10 mouse cellular contexts compared by ENCODE assay signal in genomic region chr4:155190275-155190674, GRCm38 (mm10). TPM values are rescaled to one million over a fixed set of nuclear protein-coding genes. Genes with fewer than 3 reads are reported as not detected.
DNase-seq lines count a peak whose midpoint lies in the region; ATAC-seq and TF ChIP-seq lines count a peak whose summit lies in the region.
"Had no signal": no experiment of that assay in that cellular context is flagged by ENCODE, and none has a peak within 500 bp of the region (broad histone marks: within the 10 kb centered on the region; RNA-seq: fewer than 3 reads in every experiment).

No protein-coding gene starts in this region.

- H3K27ac ChIP-seq in kidney, adult 2 months (ENCODE audit: insufficient read depth, low read depth, low read length), result peak overlapping the region; percentile 4; the same call in 1 of the 2 replicates
- 0 out of 2 replicates have a peak overlapping the region, but pooled peaks have one; percentile 41 for H3K27ac ChIP-seq in limb, embryonic 14.5 days (replicated peaks; ENCODE audit: low read depth, low read length)
- H3K27ac ChIP-seq: liver, embryonic 15.5 days had no signal

- H3K36me3 ChIP-seq in kidney, adult 2 months (ENCODE audit: control insufficient read depth, insufficient read depth, low read length), result no peaks in the 10 kb centered on the region
- H3K36me3 ChIP-seq in limb, embryonic 14.5 days (ENCODE audit: control insufficient read depth, insufficient read depth, low read length), result peaks cover 7% of the 10 kb centered on the region; the same call in 1 of the 2 replicates

- H3K9ac ChIP-seq in limb, embryonic 14.5 days (ENCODE audit: low read depth, low read length, severe bottlenecking), result no peak overlapping the region
- H3K9ac ChIP-seq: liver, embryonic 15.5 days had no signal

- no peaks in the 10 kb centered on the region for H3K9me3 ChIP-seq in limb, embryonic 14.5 days (ENCODE audit: control insufficient read depth, low read length)
- H3K9me3 ChIP-seq: liver, embryonic 15.5 days had no signal

- H3K4me2 ChIP-seq in limb, embryonic 14.5 days (replicated peaks; ENCODE audit: low read depth, low read length, severe bottlenecking), result no peak overlapping the region
- H3K4me2 ChIP-seq: liver, embryonic 15.5 days had no signal

- no peak for TF ChIP-seq CTCF in kidney, adult 2 months (conservative IDR thresholded peaks at IDR 0.05; ENCODE audit: insufficient read depth, insufficient read length, low read depth, low read length)
- TF ChIP-seq CTCF in brain, embryonic 14.5 days (IDR thresholded peaks at IDR 0.05; ENCODE audit: borderline replicate concordance, extremely low read depth, insufficient read depth, insufficient read length), result no peak

- no peak for TF ChIP-seq POLR2A in kidney, adult 2 months (IDR thresholded peaks at IDR 0.05; ENCODE audit: low read depth, low read length)
- TF ChIP-seq POLR2A in brain, embryonic 14.5 days (IDR thresholded peaks at IDR 0.05; ENCODE audit: borderline replicate concordance, extremely low read depth, insufficient read depth, insufficient read length, poor library complexity, severe bottlenecking), result no peak
- no peak for TF ChIP-seq POLR2A in limb, embryonic 14.5 days (IDR thresholded peaks at IDR 0.05; ENCODE audit: borderline replicate concordance, extremely low read depth, insufficient read depth, insufficient read length)

- H3K4me3 ChIP-seq in kidney, adult 2 months (ENCODE audit: insufficient read depth, low read depth, low read length), result no peak overlapping the region
- no peak overlapping the region for H3K4me3 ChIP-seq in limb, embryonic 14.5 days (replicated peaks; ENCODE audit: low read length)
- H3K4me3 ChIP-seq: liver, embryonic 15.5 days had no signal

- DNase-seq in embryo, embryonic 10 days (ENCODE audit: low spot score), result peak; percentile 43
- DNase-seq in embryo, embryonic 9.5 days (ENCODE audit: extremely low spot score), result no peak
- DNase-seq in kidney, adult 2 months, result no peak
- DNase-seq in kidney, postnatal 4 days, result no peak
- peak; percentile 50 for DNase-seq in brain, embryonic 14.5 days (ENCODE audit: low read depth)
- no peak for DNase-seq in limb, embryonic 14.5 days (ENCODE audit: low spot score)
- DNase-seq in gastrocnemius, postnatal 4 days (ENCODE audit: low spot score in 2 of 2), result no peak
- no peak for DNase-seq in right cerebral cortex, postnatal 25 days
- DNase-seq: cerebellum, adult 11-12 months had no signal

- ATAC-seq in limb, embryonic 14.5 days (ENCODE audit: low FRiP score, low read depth), result no peak

- H3K4me1 ChIP-seq in kidney, adult 2 months (ENCODE audit: control insufficient read depth, insufficient read depth, low read length), result peaks cover 82% of the 10 kb centered on the region
- H3K4me1 ChIP-seq in limb, embryonic 14.5 days (ENCODE audit: control insufficient read depth, insufficient read depth, low read length), result peaks cover 77% of the 10 kb centered on the region

- 57% methylated on average over 7 of the region's 7 CpGs for WGBS in kidney, adult 2 months
- 23% methylated on average over 7 of the region's 7 CpGs for WGBS in limb, embryonic 14.5 days

- no peaks in the 10 kb centered on the region for H3K27me3 ChIP-seq in kidney, adult 2 months (replicated peaks; ENCODE audit: control insufficient read depth, insufficient read depth, low read length)
- no peaks in the 10 kb centered on the region for H3K27me3 ChIP-seq in limb, embryonic 14.5 days (ENCODE audit: control insufficient read depth, insufficient read depth, low read length)
- H3K27me3 ChIP-seq: liver, embryonic 15.5 days had no signal

RNA-seq across cellular contexts. Expression of gene Ski, which starts 32.1 kb away (rescaled TPM):
- 40.4 and 43.9 TPM in 2 replicates for polyA plus RNA-seq in kidney, adult 2 months (2012; rRNA removed)
- polyA plus RNA-seq in brain, embryonic 14.5 days (2012; rRNA removed), result 38.6 and 55.2 TPM in 2 replicates
- polyA plus RNA-seq in limb, embryonic 14.5 days (2012; rRNA removed), result 88.7 and 109 TPM in 2 replicates
- polyA plus RNA-seq in limb, embryonic 14.5 days (2014; fragmentation: Nextera tagmentation; extraction: Ambion mirVana), result 44.0 and 47.5 TPM in 2 replicates
- 100 to 1,000 TPM; 133 to 138 TPM for total RNA-seq in gastrocnemius, postnatal 4 days (2021)

RNA-seq across cellular contexts. Expression of gene Faap20, which starts 59.3 kb away (rescaled TPM):
- polyA plus RNA-seq in kidney, adult 2 months (2012; rRNA removed), result 68.9 and 75.5 TPM in 2 replicates
- 71.9 and 96.0 TPM in 2 replicates for polyA plus RNA-seq in brain, embryonic 14.5 days (2012; rRNA removed)
- 64.6 and 85.1 TPM in 2 replicates for polyA plus RNA-seq in limb, embryonic 14.5 days (2012; rRNA removed)
- polyA plus RNA-seq in limb, embryonic 14.5 days (2014; fragmentation: Nextera tagmentation; extraction: Ambion mirVana), result 72.5 and 84.8 TPM in 2 replicates
- 10 to 100 TPM; 41.0 to 44.3 TPM for total RNA-seq in gastrocnemius, postnatal 4 days (2021)

Comparison
In these comparisons a context has a peak if more than half of its experiments do, and no peak if none do; other contexts are left out.
1. DNase-seq: peak in embryo, embryonic 10 days (single experiment) and brain, embryonic 14.5 days (single experiment); none in embryo, embryonic 9.5 days (single experiment), kidney, adult 2 months (single experiment), kidney, postnatal 4 days (0 of 2), limb, embryonic 14.5 days (single experiment), gastrocnemius, postnatal 4 days (0 of 2) and right cerebral cortex, postnatal 25 days (single experiment).